Comparison of ENCODE assay signal across 8 mouse cellular contexts in genomic region chr11:22584488-22585158, GRCm38 (mm10).
DNase-seq lines count a peak whose midpoint lies in the region; ATAC-seq lines count a peak whose summit lies in the region.

No protein-coding gene starts in this region.

- peak; percentile 84 for ATAC-seq in intestine, embryonic 16.5 days
- peak; percentile 60 for ATAC-seq in limb, embryonic 12.5 days (ENCODE audit: insufficient number of reproducible peaks, insufficient read depth, low FRiP score, low TSS enrichment, low read depth)
- peak; percentile 87 for ATAC-seq in midbrain, embryonic 12.5 days (ENCODE audit: low FRiP score, low read depth)

- peak overlapping the region; percentile 49 for H3K27ac ChIP-seq in intestine, embryonic 16.5 days (ENCODE audit: low read length)
- H3K27ac ChIP-seq in limb, embryonic 12.5 days, result 0 out of 2 replicates have a peak overlapping the region, but pooled peaks have one; percentile 35
- peak overlapping the region; percentile 71 for H3K27ac ChIP-seq in midbrain, embryonic 12.5 days (replicated peaks)

- H3K4me1 ChIP-seq in intestine, embryonic 16.5 days (ENCODE audit: control insufficient read depth, insufficient read depth, low read length), result peaks cover 21% of the 10 kb centered on the region
- H3K4me1 ChIP-seq in limb, embryonic 12.5 days (replicated peaks), result peaks cover 27% of the 10 kb centered on the region
- peaks cover 23% of the 10 kb centered on the region for H3K4me1 ChIP-seq in midbrain, embryonic 12.5 days

- WGBS in intestine, embryonic 16.5 days, result 13% methylated on average over 14 of the region's 14 CpGs
- WGBS in limb, embryonic 12.5 days, result 14% methylated on average over 14 of the region's 14 CpGs
- WGBS in midbrain, embryonic 12.5 days, result 9% methylated on average over 14 of the region's 14 CpGs

- peak overlapping the region; percentile 43; the same call in 1 of the 2 replicates for H3K9ac ChIP-seq in intestine, embryonic 16.5 days (ENCODE audit: low read depth, low read length)
- peak overlapping the region; percentile 40 for H3K9ac ChIP-seq in limb, embryonic 12.5 days (replicated peaks)
- H3K9ac ChIP-seq in midbrain, embryonic 12.5 days (replicated peaks), result peak overlapping the region; percentile 51

- no peaks in the 10 kb centered on the region for H3K36me3 ChIP-seq in intestine, embryonic 16.5 days (ENCODE audit: control insufficient read depth, insufficient read depth, low read length)
- H3K36me3 ChIP-seq in limb, embryonic 12.5 days, result no peaks in the 10 kb centered on the region
- no peaks in the 10 kb centered on the region for H3K36me3 ChIP-seq in midbrain, embryonic 12.5 days

- H3K27me3 ChIP-seq in intestine, embryonic 16.5 days (replicated peaks; ENCODE audit: control insufficient read depth, insufficient read depth, low read length), result no peaks in the 10 kb centered on the region
- H3K27me3 ChIP-seq in limb, embryonic 12.5 days, result no peaks in the 10 kb centered on the region
- H3K27me3 ChIP-seq in midbrain, embryonic 12.5 days, result no peaks in the 10 kb centered on the region

- H3K4me3 ChIP-seq in intestine, embryonic 16.5 days (ENCODE audit: low read length), result no peak overlapping the region
- peak overlapping the region; percentile 16 for H3K4me3 ChIP-seq in limb, embryonic 12.5 days (replicated peaks)
- H3K4me3 ChIP-seq in midbrain, embryonic 12.5 days, result peak overlapping the region; percentile 19

- no peaks in the 10 kb centered on the region for H3K9me3 ChIP-seq in intestine, embryonic 16.5 days (ENCODE audit: control insufficient read depth, low read length)
- H3K9me3 ChIP-seq in limb, embryonic 12.5 days, result no peaks in the 10 kb centered on the region
- no peaks in the 10 kb centered on the region for H3K9me3 ChIP-seq in midbrain, embryonic 12.5 days

- peak; percentile 48 for DNase-seq in adrenal gland, adult 8-10 months
- peak; percentile 46 to 52 for DNase-seq in cerebellum, postnatal 14 days
- DNase-seq in heart, adult 18-20 months, result peak; percentile 51 to 61
- peak; percentile 55 for DNase-seq in telencephalon, adult 2 months (ENCODE audit: low read depth, low spot score)
- DNase-seq in spleen, postnatal 14 days (ENCODE audit: low spot score in 2 of 2), result no peak

- H3K4me2 ChIP-seq in intestine, embryonic 16.5 days (ENCODE audit: low read depth, low read length), result peak overlapping the region; percentile 24; the same call in 1 of the 2 replicates
- H3K4me2 ChIP-seq in limb, embryonic 12.5 days, result peak overlapping the region; percentile 56
- H3K4me2 ChIP-seq in midbrain, embryonic 12.5 days (replicated peaks), result peak overlapping the region; percentile 52

Comparison
In these comparisons a context has a peak if more than half of its experiments do, and no peak if none do; other contexts are left out.
1. DNase-seq: peak in adrenal gland, adult 8-10 months (single experiment), cerebellum, postnatal 14 days (2 of 2), heart, adult 18-20 months (2 of 2) and telencephalon, adult 2 months (single experiment); none in spleen, postnatal 14 days (0 of 2).
2. Peak in every context shown above with its lines, with median percentiles within 50 percentile points of each other: ATAC-seq, H3K27ac ChIP-seq, H3K4me2 ChIP-seq and H3K9ac ChIP-seq.